Mouse (Mus musculus) retina, postnatal 7 days (tissue): ENCODE results near the gene Zfyve21.

Experiments
- DNase-seq: peaks from one replicate; pipeline ENCODE4 v3.0.0-alpha.2; 2012; ENCODE audit warnings: low read depth, low spot score

Gene Zfyve21

DNA sequence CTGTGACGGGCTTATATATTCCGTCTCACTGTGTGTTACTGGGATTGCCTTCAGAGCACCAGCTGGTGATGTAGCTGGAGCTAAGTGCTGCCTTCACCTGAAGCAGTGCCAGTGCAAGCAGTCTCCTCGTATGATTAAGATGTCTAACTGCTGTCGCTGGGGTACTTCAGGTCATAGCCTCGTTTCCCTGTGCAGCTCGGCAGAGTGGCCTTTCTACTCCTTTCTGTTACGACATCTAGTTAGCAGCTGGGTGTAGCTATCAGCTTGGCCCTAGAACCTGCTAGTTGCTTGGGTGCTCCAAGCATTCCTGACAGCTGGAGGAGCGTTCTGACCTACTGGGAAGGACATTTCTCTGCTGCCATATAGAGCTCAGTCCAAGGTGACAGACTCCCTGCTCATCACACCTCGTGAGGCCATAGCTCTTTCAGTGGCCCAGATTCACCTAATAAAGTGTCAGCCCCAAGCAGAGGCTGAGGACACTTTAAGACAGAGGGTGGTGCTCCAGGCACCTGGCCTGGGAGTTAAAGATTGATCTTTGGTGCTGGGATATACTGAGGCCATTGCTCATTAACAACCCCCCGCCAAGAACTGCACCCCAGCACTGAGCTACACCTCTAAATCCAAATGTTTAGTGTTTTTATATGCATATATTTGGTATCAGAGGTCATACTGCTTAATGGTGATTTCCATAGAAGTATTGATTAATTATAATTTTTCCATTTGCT, 13.3 kb upstream of the Zfyve21 start:
- DNase-seq, result no peak

DNA sequence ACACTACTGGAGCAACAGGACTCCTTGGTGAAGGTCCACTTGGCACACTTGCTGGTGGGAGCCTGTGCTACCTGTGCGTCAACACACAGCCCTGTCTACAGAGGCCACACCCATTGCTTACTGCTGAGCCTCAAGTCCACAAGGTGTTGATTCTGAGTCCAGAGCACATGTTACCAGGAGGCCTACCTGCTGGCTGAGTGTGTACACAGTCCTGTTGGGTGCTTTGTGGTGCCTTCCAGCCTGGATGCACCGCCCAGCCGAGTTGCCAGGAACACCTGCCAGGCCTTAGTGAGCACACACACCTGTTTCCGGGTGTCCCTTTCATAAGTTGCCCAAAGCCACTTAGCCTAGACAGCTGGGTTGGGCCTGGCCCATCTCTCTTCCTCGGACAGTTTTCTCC, 10.4 kb upstream of the Zfyve21 start:
- DNase-seq, result no peak

DNA sequence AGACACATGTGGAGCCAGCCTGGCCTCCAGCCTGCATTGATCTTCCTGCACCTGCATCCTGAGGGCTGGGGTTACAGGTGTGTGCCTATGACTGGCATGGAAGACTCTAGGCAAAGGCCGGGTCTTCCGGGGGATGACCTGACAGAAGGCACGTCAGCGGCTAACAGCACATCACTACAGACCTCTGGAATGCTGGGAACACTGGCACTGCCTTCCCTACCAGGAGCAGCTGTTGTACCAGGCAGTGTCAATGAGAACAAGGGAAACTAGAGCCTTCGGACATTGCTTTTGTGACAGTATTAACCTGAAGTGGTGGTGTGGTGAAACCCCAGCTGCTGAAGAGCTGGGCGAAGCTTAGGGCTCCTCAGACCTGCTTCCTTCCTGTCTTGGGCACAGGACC, 5.2 kb upstream of the Zfyve21 start:
- no peak for DNase-seq

DNA sequence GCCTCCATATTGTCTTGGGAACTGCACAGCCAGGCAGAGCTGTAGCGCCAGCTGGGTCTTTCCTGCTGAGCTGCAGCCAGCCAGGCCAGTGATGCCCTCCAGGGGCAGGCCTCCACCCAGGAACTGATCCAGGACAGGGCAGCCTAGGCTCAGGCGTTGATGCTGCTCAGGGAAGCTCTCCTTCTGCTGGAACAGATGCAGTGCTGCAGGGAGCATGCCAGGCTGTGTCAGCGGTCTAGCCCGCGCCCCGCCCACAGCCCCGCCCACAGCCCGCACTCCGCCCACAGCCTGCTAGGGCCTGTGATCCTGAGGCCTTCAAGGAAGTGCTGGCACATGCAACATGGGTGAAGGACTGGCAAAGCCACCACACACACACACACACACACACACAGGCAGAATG, 4.2 kb upstream of the Zfyve21 start:
- peak; percentile 74 for DNase-seq

DNA sequence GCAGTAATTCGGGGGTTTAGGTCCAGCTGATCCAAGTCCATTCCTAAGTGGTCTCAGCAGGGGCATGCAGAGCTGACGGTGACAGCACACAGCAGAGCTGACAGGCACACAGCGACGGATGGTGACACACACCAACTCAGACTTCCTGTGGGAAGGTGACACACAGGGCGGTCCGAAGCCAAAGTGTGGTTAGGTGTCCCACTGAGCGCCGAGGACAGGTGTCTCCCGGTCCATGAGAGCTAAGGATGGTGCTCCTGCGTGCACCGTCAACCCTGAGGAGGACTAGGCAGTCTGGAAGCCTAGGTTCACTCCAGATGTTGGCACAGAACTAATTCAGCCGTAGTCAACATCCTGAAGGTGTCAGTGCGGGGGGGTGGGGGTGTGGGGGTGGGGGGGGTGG, 1.9 kb upstream of the Zfyve21 start:
- DNase-seq, result no peak

DNA sequence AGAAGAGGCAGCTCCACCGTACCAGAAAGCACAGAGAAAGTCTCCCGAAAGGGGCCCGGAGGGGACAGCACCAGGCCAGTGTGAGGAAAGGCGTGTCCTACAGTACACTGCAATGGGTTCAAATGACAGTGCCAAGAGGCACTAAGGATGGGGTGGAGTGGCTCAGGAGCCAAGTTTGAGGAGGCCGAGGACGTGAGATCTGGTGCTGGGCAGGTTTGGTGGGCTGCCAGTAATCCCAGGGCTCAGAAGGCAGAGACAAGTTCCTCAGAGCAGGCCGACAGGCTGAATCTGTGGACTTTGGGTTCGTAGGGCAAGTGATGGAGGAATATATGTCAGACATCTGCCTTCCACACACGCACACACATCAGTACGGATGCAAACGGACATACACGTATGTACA, 1.4 kb upstream of the Zfyve21 start:
- no peak for DNase-seq

DNA sequence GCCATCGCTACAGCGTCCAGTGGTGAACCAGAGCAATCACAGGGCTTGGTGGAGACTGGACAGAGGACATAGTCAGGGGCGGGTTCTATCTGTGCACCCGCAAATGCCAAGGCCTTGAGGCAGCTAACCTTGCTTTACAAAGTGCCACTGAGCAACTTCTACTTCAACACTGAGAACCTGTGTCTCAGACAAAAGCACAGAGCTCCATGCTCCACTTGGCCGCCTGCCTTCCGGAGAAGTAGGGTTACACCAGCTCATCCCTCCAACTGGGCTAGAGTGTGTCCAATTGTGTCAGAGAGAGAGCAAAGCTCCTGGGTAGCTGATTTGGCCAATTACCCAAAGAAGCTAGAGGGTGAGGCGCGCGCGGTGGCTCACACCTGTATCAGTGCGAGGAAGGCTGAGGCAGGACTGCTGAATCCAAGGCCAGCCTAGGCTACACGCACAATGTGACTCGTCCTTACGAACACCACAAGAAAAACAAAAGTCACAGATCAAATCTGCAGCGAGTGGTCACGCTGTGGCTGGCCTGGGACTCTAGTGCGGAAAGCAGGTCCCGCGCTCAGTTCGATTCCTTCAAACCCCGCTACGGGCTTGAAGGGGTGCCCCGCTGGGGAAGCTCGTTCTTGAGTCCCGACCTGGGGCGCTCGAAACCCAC, 732 bp upstream of the Zfyve21 start:
- DNase-seq, result no peak

DNA sequence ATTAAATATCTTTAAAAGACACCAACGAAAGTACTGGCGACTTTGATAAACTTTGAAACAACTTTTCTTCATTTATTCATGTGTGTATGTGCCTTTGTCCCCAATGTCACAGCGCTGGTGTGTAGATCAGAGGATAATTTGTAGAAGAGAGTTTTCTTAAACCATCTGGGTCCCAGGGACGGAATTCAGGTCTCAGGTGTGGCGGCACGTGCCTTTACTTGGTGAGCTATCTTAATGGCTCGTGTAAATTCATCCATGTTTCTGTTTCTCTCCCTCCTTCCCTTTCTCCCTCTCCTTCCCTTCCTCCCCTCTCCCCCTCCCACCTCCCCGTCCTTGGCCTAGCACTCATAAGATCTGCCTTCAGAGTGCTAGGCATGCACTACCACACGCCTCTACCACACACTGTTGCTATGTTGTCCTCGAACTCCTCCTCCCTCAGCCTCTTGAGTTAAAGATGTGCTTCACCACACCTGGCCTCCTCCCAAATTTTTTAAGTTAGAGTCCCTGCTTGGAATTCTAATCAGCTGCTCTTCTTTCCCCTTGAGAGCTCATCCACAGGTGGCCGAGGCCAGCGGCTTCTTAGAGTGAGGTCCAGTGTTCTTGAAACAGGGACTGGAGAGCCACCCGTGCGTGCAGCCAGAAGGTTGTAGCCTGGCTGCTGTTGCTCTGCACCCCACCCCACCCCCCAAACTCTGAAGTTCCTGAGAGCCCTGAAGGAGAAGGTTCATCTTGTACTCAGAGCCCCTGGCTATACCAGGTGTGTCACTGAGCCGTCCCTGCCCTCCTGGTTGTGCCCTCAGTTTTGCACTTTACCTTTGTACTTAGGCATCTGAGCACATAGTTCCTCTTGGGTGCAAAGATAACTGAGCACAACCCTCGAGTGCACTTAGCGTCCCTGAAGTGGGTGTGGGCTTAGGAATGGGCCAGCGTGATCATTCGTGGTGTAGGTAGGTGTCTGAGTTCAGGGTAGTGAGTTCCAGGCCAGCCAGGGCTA, 1.1 kb downstream of the Zfyve21 start:
- no peak for DNase-seq

DNA sequence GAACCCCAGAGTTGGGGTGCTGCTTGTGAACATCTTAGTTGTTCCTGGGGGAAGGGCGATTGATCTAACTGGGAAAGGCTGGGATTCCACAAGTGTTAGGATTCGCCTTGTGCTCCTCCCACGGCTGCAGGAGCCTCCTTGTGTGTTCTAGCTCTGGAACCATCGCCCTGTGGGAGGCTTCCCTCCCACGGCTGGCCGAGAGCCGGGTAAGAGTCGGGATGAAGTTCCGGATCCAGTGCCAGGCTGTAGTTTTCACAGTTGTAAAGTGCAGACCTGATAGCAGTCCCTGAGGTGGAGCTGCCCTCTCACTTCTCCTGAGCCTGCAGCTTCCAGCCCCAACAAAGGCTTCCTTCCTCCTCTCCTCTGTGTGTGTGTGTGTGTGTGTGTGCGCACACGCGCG, 2.6 kb downstream of the Zfyve21 start:
- no peak for DNase-seq

DNA sequence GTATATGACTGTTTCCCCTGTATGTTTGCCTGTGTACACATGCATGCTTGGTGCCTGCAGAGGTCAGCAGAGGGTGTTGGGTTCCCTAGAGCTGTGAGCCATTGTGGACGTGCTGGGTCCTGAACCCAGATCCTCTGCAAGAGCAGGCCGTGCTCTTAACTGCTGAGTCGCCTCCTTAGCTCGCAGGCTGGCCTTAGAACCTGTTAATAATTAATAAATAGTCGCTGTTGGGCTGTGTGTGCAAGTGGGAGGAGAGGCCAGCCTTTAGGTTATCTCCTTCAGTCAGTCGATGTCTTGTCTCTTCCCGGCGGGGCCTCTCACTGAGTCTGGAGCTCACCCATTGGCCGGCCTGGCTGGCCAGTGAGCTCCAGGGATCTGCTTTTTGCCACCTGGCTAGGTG, 3.0 kb downstream of the Zfyve21 start:
- no peak for DNase-seq

DNA sequence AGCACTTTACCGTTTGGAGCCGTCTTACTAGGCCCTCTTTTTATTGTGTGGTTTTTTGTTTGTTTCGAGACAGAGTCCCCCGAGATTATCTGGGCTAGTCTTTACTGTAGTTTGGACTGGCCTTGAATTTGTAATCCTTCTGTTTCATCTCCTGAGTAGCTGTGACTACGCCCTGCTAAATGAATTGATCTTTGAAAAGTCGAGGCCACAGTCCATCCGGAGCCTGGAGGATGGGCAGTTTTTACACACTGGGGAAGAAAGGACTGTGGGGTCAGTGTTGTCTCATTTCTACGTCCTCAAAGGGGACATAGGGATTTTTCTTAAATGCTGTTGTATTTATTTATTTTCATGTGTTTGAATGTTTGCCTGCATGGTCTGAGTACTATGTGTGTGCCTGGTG, 4.0 kb downstream of the Zfyve21 start:
- no peak for DNase-seq

DNA sequence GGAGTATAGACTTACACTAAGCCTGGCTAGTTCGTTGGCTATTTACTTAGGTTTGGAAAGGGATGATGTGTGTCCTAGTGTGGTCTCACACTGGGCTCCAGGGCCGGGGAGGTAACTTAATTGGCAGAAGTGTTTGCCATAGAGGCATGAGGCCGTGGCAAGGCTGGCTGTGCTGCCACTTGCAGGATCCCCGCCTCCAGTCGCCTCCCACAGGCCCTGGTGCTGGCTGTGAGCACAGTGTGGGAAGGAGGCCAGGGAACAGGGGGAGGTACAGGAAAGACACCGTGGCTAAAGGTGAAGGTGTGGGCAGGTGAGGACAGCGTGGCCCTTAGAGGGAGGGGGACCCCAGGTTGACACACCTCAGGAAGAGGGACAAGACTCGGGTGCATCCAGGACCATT, 6.0 kb downstream of the Zfyve21 start:
- DNase-seq, result no peak

DNA sequence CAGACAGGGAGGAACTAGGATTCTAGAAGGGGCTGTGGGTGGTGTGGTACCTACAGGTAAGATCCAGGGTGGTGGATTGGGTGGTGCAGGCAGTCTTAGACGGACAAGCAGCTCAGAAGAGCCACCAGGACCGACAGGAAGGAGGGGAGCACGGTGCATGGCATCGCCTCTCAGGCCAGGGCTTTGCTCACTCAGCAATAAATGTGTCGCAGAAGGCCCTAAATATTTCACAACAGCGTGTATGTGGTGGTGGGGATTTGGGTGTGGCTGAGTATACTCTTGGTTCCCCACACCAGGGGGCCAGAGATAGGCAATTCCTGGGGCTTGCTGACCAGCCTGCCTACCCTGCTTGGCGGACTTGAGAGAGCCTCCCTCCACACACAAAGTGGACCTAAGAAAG, 6.7 kb downstream of the Zfyve21 start:
- DNase-seq, result no peak

DNA sequence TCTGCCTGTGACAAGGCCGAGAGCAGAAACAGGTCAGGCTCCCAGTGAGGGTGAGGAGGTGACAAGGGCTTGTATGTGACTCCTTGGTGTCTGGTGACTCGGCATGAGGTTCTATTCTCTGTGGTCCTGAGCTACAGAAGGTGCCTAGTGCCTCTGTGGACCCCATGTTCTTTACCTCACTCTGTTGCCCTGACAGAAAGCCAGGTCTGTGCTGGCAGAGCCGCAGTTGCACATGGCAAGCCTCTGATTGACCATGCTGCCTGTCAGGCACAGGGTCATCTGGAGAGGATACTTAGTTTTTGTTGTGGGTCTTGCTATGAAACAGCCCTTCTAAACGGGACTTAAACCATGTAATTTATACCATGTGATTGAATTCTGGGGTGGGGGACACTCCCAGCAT, 8.0 kb downstream of the Zfyve21 start:
- DNase-seq, result no peak

DNA sequence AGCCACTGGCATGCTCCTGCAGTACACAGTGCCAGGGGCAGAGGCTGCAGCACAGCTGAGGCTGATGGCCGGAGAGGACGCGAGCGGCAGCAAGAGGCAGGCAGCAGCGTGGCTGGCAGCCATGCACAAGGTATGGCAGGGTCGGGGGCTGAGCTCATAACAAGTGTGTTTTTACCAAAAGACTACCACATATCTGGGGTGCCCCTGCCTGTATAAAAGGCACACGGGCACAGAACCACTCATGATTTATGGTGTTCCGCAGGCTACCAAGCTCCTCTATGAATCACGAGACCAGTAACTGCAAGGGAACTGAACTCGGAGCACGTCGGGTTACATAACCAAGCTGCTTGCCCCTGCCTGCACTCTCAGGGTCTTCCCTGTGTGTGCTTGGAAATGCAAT, 13.6 kb downstream of the Zfyve21 start:
- no peak for DNase-seq

DNA sequence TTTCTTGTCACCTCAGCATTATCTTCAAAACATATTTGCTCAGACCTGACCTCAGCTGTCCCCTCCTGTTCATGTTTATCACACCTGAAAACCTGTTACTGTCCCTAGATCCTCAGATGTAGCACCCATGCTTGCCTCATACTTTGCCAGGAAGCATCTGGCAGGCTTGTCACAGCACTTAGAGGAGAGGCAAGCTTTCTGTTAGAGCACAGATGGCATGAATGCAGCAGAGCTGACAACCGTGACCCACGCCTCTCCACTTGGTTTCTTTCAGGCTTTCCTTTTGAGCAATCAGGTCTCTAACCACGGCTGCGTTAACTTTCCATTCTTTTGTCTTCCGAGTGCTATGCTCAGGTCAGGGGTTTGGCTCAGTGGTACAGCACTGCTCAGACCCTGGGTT, 15.5 kb downstream of the Zfyve21 start:
- no peak for DNase-seq

DNA sequence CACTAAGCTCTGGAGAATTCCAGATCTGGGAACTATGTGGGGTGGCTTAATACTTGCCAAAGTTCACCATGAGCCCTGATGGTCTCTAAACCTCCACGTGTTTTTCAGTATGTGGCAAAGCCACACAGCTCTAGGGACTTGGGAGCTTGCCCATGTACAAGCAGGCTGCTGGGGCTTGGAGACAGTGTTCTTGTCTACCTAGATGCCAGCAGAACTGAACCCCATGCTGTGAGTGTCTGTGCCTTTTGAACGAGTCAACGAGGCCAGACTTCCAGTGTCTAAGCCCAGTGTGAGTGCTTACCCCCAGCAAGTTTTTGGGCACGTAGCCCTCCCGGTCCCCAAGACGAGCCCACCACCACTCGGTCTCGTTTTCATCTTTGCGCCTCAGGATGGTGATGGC, 16.0 kb downstream of the Zfyve21 start:
- no peak for DNase-seq

DNA sequence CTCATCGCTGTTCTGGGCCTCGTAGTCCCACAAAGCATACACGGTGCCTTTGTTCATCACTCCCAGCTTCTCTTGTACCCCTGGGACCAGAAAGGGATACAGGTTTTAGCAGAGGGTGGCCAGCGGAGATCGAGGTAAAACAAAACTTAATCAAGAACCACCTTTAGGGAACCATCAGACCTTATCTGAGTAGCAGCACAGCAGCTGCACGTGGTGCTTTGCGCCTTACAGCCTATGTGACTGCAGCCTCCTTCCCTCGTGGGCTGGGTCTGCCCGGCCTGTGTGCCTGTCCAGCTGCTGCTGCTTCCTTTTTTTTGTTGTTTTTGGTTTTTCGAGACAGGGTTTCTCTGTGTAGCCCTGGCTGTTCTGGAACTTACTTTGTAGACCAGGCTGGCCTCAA, 16.4 kb downstream of the Zfyve21 start:
- no peak for DNase-seq

DNA sequence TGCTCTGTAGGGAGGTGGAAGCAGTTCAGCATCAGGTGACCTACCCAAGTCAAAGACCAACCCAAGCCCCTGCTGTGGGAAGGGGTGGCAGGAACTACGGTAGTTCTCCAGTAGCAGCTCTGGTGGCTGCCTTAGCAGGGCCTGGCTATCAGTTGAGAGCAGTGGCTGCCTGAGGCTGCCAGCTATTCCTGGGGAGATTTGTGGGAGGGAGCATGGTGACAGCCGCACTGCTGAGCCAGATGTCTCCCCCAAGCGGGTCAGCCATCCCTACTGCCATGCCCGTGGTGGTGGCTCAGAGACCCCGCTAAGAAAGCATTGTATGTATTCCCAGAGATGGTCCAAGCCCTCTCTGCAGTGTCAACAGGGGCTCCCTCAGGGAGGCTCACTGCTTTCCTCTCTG, 18.7 kb downstream of the Zfyve21 start:
- no peak for DNase-seq

DNA sequence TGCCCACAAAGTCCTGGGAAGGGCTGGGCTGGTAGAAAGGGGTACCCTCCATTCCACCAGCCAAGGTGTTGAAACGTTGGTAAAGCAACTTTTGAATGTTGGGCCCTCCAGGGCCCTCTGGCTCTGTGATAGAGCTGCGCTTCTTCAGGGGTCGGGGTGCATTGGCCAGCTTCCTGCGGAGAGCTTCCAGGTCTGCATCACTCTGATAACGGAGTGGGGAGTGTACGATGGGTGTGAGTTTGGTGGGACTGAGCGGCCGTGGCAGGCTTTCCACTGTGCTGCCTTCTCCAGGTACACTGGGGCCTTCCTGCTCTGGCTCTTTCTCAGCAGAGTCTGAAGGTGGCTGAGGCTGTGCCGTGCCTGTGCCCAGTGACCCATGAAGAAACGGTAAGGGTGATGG, 19.5 kb downstream of the Zfyve21 start:
- no peak for DNase-seq

DNA sequence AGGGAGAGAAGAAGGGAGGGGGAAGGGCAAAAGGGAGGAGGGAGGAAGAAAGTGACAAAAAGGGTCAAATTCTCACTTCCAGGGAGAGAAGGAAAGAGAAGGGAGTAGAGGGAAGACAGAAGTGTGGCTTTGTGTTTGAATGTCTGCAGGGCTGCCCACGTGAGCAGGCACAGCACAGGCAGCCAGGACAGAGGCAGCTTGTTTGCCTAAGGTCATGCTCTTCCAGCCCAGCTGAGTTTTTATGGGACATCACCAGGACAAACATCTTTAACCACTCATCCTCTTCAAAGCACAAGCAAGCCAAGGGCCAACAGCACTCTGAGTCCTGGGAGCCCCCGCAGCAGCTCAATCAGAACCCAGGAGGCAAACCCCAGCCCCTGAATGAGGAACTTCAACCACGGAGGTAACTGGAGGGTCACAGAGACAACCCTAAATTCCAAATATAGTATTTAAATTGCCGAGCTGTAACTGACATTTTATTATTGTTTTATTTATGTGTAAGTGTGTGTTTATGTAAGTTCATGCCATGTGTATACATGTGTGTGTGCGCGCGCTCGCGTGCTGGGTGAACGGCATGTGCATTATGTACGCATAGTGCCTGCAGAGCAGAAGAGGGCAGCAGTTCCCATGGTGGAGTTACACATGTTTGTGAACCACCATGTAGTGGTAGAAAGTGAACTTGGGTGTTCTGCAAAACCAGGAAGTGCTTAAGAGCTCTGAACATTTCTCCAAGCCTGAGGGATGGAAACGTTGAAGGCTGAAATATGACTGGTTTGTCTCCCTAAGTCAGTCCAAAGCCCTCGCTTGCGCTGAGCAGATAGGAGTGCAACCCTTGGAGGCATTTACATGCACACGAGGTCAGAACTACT, 28.8 kb downstream of the Zfyve21 start:
- DNase-seq, result no peak

DNA sequence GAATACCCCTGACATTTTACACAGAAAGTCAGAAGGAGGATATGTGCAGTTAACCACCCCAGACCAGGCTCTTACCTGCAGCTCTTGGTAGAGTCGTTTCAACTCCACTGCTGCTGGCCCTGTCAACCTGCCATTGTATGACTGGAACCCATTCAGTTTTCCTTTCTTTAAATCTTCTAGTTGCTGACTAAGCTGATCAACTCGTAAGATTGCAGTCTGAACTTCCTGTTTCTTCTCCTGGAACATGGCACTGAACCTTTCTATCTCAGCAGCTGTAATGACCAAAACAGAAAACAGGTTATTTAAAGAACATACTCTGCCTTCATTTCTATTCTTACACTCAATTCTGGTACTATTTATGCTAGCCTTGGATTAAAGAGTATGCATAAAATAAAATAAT, 29.5 kb downstream of the Zfyve21 start:
- no peak for DNase-seq
